Mouse (Mus musculus) CH12.LX (cell line): ENCODE measurements around the gene Zpbp2. TPM values are rescaled to one million over a fixed set of nuclear protein-coding genes. Genes with fewer than 3 reads are reported as not detected.

Experiments
- DNase-seq: peaks from one replicate; pipeline ENCODE4 v3.0.0-alpha.2; 2013; ENCODE audit errors: extremely low read depth
- H3K27ac ChIP-seq: 2 replicates; pipeline ENCODE4 v1.5.1; 2012; ENCODE audit warnings: low read depth, mild to moderate bottlenecking, control low read depth, moderate library complexity; ENCODE audit not compliant: insufficient read depth
- H3K27me3 ChIP-seq: replicated peaks from 2 replicates; pipeline ENCODE3; 2012; ENCODE audit warnings: inconsistent platforms
- H3K36me3 ChIP-seq, 2 experiments: replicated peaks in 1 of 2; 2 replicates each; pipeline versions ENCODE3 to v1.6.1; 2012; ENCODE audit warnings: inconsistent platforms in 1 of 2, low read length in 1 of 2, mild to moderate bottlenecking in 1 of 2, mixed read lengths in 1 of 2, moderate library complexity in 1 of 2; ENCODE audit not compliant: control insufficient read depth in 1 of 2, insufficient read depth in 1 of 2
- H3K4me1 ChIP-seq, 2 experiments: 2 replicates each; pipeline ENCODE4 v1.6.1; 2012; ENCODE audit warnings: inconsistent platforms in 1 of 2, moderate library complexity in 1 of 2; ENCODE audit not compliant: insufficient read depth in 2 of 2, control insufficient read depth in 1 of 2
- H3K4me2 ChIP-seq: 2 replicates; pipeline ENCODE4 v1.6.1; 2012; ENCODE audit warnings: low read depth, mild to moderate bottlenecking, control low read depth; ENCODE audit not compliant: poor library complexity, insufficient read depth, severe bottlenecking
- H3K4me3 ChIP-seq, 3 experiments: fragments of 150-350 bp in 1 of 3; sonication (generic) in 1 of 3; replicated peaks in 1 of 3; 2 replicates each; pipeline versions ENCODE3 to v1.5.1; 2011 to 2012; ENCODE audit warnings: low read depth in 2 of 3, low read length in 2 of 3, mild to moderate bottlenecking in 2 of 3, moderate library complexity in 2 of 3, control low read depth in 1 of 3, improper control_type of control experiment in 1 of 3, inconsistent platforms in 1 of 3, mixed read lengths in 1 of 3; ENCODE audit not compliant: poor library complexity in 1 of 3
- H3K79me2 ChIP-seq: replicated peaks from 2 replicates; pipeline ENCODE4 v1.6.1; 2012; ENCODE audit warnings: mild to moderate bottlenecking, moderate library complexity; ENCODE audit not compliant: control insufficient read depth, poor library complexity, insufficient read depth, severe bottlenecking; ENCODE audit errors: extremely low read depth
- H3K9ac ChIP-seq: 2 replicates; pipeline ENCODE4 v1.6.1; 2012; ENCODE audit warnings: low read depth, mild to moderate bottlenecking, control low read depth, moderate library complexity; ENCODE audit not compliant: insufficient read depth
- H3K9me3 ChIP-seq: replicated peaks from 2 replicates; pipeline ENCODE3; 2012; ENCODE audit warnings: low read length, inconsistent platforms, mixed read lengths
- BHLHE40 ChIP-seq: IDR thresholded peaks from 2 replicates; pipeline ENCODE4 v1.6.1; 2011; ENCODE audit warnings: mild to moderate bottlenecking, low read depth, low read length, improper control_type of control experiment
- CHD1 ChIP-seq: IDR thresholded peaks from 2 replicates; pipeline ENCODE4 v1.6.1; 2012; ENCODE audit warnings: low read depth, low read length, improper control_type of control experiment, inconsistent platforms
- CHD2 ChIP-seq: IDR thresholded peaks from 2 replicates; pipeline ENCODE4 v1.6.1; 2011; ENCODE audit warnings: low read length, improper control_type of control experiment
- CTCF ChIP-seq, 2 experiments: IDR thresholded peaks in 1 of 2; conservative IDR thresholded peaks in 1 of 2; 2 replicates each; pipeline ENCODE4 v1.5.1; 2011 to 2012; ENCODE audit warnings: low read depth in 2 of 2, low read length in 2 of 2, improper control_type of control experiment in 1 of 2, inconsistent platforms in 1 of 2, mild to moderate bottlenecking in 1 of 2, moderate library complexity in 1 of 2
- E2F4 ChIP-seq: IDR thresholded peaks from 2 replicates; pipeline ENCODE4 v1.6.1; 2011; ENCODE audit warnings: low read depth, low read length, improper control_type of control experiment; ENCODE audit not compliant: insufficient replicate concordance
- ELF1 ChIP-seq: IDR thresholded peaks from 2 replicates; pipeline ENCODE4 v1.6.1; 2014; ENCODE audit warnings: low read depth, mild to moderate bottlenecking, inconsistent platforms, low read length, improper control_type of control experiment
- EP300 ChIP-seq: IDR thresholded peaks from 2 replicates; pipeline ENCODE4 v1.6.1; 2011; ENCODE audit warnings: low read length, improper control_type of control experiment
- ETS1 ChIP-seq: conservative IDR thresholded peaks from 2 replicates; pipeline ENCODE4 v1.6.1; 2012; ENCODE audit warnings: low read depth, mild to moderate bottlenecking, inconsistent platforms, low read length, improper control_type of control experiment, moderate library complexity
- HCFC1 ChIP-seq: IDR thresholded peaks from 2 replicates; pipeline ENCODE4 v1.6.1; 2012; ENCODE audit warnings: low read depth, mild to moderate bottlenecking, inconsistent platforms, low read length, improper control_type of control experiment
- IRF4 ChIP-seq: IDR thresholded peaks from 2 replicates; pipeline ENCODE4 v1.6.1; 2014; ENCODE audit warnings: low read depth, mild to moderate bottlenecking, inconsistent platforms, low read length, improper control_type of control experiment
- JUN ChIP-seq: IDR thresholded peaks from 2 replicates; pipeline ENCODE4 v1.6.1; 2011; ENCODE audit warnings: low read depth, mild to moderate bottlenecking, low read length, improper control_type of control experiment, moderate library complexity; ENCODE audit not compliant: insufficient read depth
- JUND ChIP-seq: conservative IDR thresholded peaks from 2 replicates; pipeline ENCODE4 v1.6.1; 2011; ENCODE audit warnings: low read depth, low read length, improper control_type of control experiment
- KAT2A ChIP-seq: IDR thresholded peaks from 2 replicates; pipeline ENCODE4 v1.6.1; 2012; ENCODE audit warnings: low read length, improper control_type of control experiment, inconsistent platforms; ENCODE audit not compliant: insufficient replicate concordance
- MAFK ChIP-seq: IDR thresholded peaks from 2 replicates; pipeline ENCODE4 v1.6.1; 2011; ENCODE audit warnings: low read length, improper control_type of control experiment; ENCODE audit not compliant: insufficient replicate concordance
- MAZ ChIP-seq: IDR thresholded peaks from 2 replicates; pipeline ENCODE4 v1.6.1; 2012; ENCODE audit warnings: low read depth, mild to moderate bottlenecking, inconsistent platforms, low read length, improper control_type of control experiment, moderate library complexity
- MEF2A ChIP-seq: IDR thresholded peaks from 2 replicates; pipeline ENCODE4 v1.6.1; 2014; ENCODE audit warnings: low read depth, mild to moderate bottlenecking, inconsistent platforms, low read length, improper control_type of control experiment, borderline replicate concordance
- MYC ChIP-seq: IDR thresholded peaks from 2 replicates; pipeline ENCODE4 v1.6.1; 2011; ENCODE audit warnings: low read depth, mild to moderate bottlenecking, improper control_type of control experiment, low read length
- NRF1 ChIP-seq: IDR thresholded peaks from 2 replicates; pipeline ENCODE4 v1.6.1; 2014; ENCODE audit warnings: low read depth, mild to moderate bottlenecking, inconsistent platforms, low read length, improper control_type of control experiment, moderate library complexity
- PAX5 ChIP-seq: IDR thresholded peaks from 2 replicates; pipeline ENCODE4 v1.6.1; 2012; ENCODE audit warnings: low read length, inconsistent platforms, mixed read lengths
- POLR2A ChIP-seq: IDR thresholded peaks from 2 replicates; pipeline ENCODE4 v1.6.1; 2011; ENCODE audit warnings: low read depth, mild to moderate bottlenecking, improper control_type of control experiment, low read length
- POLR2AphosphoS2 ChIP-seq: IDR thresholded peaks from 2 replicates; pipeline ENCODE4 v1.6.1; 2011; ENCODE audit warnings: low read depth, low read length, improper control_type of control experiment
- RAD21 ChIP-seq: IDR thresholded peaks from 2 replicates; pipeline ENCODE4 v1.6.1; 2011; ENCODE audit warnings: low read depth, mild to moderate bottlenecking, low read length, improper control_type of control experiment, moderate library complexity
- RCOR1 ChIP-seq: conservative IDR thresholded peaks from 2 replicates; pipeline ENCODE4 v1.6.1; 2012; ENCODE audit warnings: low read depth, mild to moderate bottlenecking, inconsistent platforms, low read length, improper control_type of control experiment
- SIN3A ChIP-seq: IDR thresholded peaks from 2 replicates; pipeline ENCODE4 v1.6.1; 2012; ENCODE audit warnings: low read length, improper control_type of control experiment, inconsistent platforms
- SMC3 ChIP-seq: IDR thresholded peaks from 2 replicates; pipeline ENCODE4 v1.6.1; 2011; ENCODE audit warnings: low read depth, low read length, improper control_type of control experiment
- TBP ChIP-seq: conservative IDR thresholded peaks from 2 replicates; pipeline ENCODE4 v1.6.1; 2011; ENCODE audit warnings: low read depth, low read length, improper control_type of control experiment
- TCF12 ChIP-seq: IDR thresholded peaks from 2 replicates; pipeline ENCODE4 v1.6.1; 2014; ENCODE audit warnings: low read depth, mild to moderate bottlenecking, inconsistent platforms, low read length, improper control_type of control experiment
- ZC3H11A ChIP-seq: IDR thresholded peaks from 2 replicates; pipeline ENCODE4 v1.6.1; 2012; ENCODE audit warnings: low read depth, mild to moderate bottlenecking, inconsistent platforms, low read length, improper control_type of control experiment
- ZKSCAN1 ChIP-seq: IDR thresholded peaks from 2 replicates; pipeline ENCODE4 v1.6.1; 2012; ENCODE audit warnings: low read depth, inconsistent platforms, low read length, improper control_type of control experiment, borderline replicate concordance
- ZMIZ1 ChIP-seq: IDR thresholded peaks from 2 replicates; pipeline ENCODE4 v1.6.1; 2012; ENCODE audit warnings: low read depth, mild to moderate bottlenecking, inconsistent platforms, low read length, improper control_type of control experiment
- dilution Hi-C: fragments of 300-500 bp; cut with MboI; formaldehyde crosslinking; loops from 2 replicates; pipeline ENCODE4 v1.14.3; 2020; ENCODE audit warnings: low sequenced_read_pairs; ENCODE audit not compliant: extremely low pct_unique_long_range_greater_than_20kb, extremely low pct_ligation_motif_present
- in situ Hi-C: fragments of 300-500 bp; cut with MboI; formaldehyde crosslinking; loops from 3 replicates; pipeline ENCODE4 v1.14.3; 2019; ENCODE audit warnings: low sequenced_read_pairs, low pct_ligation_motif_present, low pct_unique_long_range_greater_than_20kb, mixed read lengths
- polyA plus RNA-seq: library from polyadenylated mRNA; unstranded; fragments of >175 nt; gene quantifications from 2 replicates; pipeline ENCODE4 v1.2.1, GENCODE M21; 2012; ENCODE audit warnings: low read depth; ENCODE audit not compliant: insufficient read length
- total RNA-seq, 2 experiments: library from RNA; depleted of rRNA; stranded (reverse); fragments of 300-350 nt in 1 of 2; fragments of >200 nt in 1 of 2; gene quantifications; 2 replicates each; pipeline ENCODE4 v1.2.3; 2012 to 2014

Gene Zpbp2
- total and polyA plus RNA-seq, 3 experiments, result 3.2 to 3.9 (median 3.7) TPM

GRCm38 (mm10) chr11:98547308-98547693 is 3.6 kb upstream of the Zpbp2 start:
- peak overlapping the region; percentile 94 for H3K4me2 ChIP-seq
- peaks cover 2 to 58% of the 10 kb centered on the region in 2 experiments; a peak in 3 of 4 replicates for H3K4me1 ChIP-seq
- H3K27me3 ChIP-seq, result no peaks in the 10 kb centered on the region
- peak overlapping the region; percentile 86 for H3K9ac ChIP-seq
- peak overlapping the region; percentile 82 for H3K27ac ChIP-seq
- dilution Hi-C loops, result no loop called here
- in situ Hi-C loops, result loop anchor here (5.0 kb wide), 1 partner anchor 70 kb away; no protein-coding TSS in a partner anchor
- H3K4me3 ChIP-seq, result peak overlapping the region; percentile 69 to 80 (median 77)
- TF ChIP-seq RCOR1 (no peak), IRF4 (peak; percentile 93), SIN3A (peak; percentile 91; the same call in 1 of the 2 replicates), MAFK (no peak), CTCF (conservative IDR thresholded peaks at IDR 0.05 in 1 of 2, IDR thresholded peaks at IDR 0.05 in 1 of 2; ENCODE audit: low read depth in 2 of 2, low read length in 2 of 2) (no peak), MAZ (no peak), EP300 (peak; percentile 88), BHLHE40 (peak; percentile 44; the same call in 1 of the 2 replicates), ETS1 (peak; percentile 86), MEF2A (peak; percentile 99), JUND (peak; percentile 69; the same call in 1 of the 2 replicates), TCF12 (peak; percentile 80), TBP (peak; percentile 85), MYC (peak; percentile 60; the same call in 1 of the 2 replicates), POLR2AphosphoS2 (no peak), NRF1 (no peak), CHD2 (peak; percentile 39; the same call in 1 of the 2 replicates), CHD1 (no peak), JUN (0 out of 2 replicates have a peak, but pooled peaks have one; percentile 40)
- H3K79me2 ChIP-seq, result peaks cover 38% of the 10 kb centered on the region
- no peaks in the 10 kb centered on the region for H3K9me3 ChIP-seq
- H3K36me3 ChIP-seq, result peaks cover 0 to 3% of the 10 kb centered on the region in 2 experiments
- DNase-seq, result peak; percentile 37

- in situ Hi-C loops (loop anchor here (5.0 kb wide), 1 partner anchor 72 kb away; no protein-coding TSS in a partner anchor), dilution Hi-C loops (no loop called here)
- Histone ChIP-seq H3K4me1 (peaks cover 2 to 52% of the 10 kb centered on the region in 2 experiments; a peak in 3 of 4 replicates), H3K27me3 (no peaks in the 10 kb centered on the region), H3K27ac (peak overlapping the region; percentile 88), H3K9me3 (peaks cover 3% of the 10 kb centered on the region), H3K4me3 (no peak overlapping the region), H3K79me2 (peaks cover 25% of the 10 kb centered on the region), H3K36me3 (no peaks in the 10 kb centered on the region), H3K4me2 (peak overlapping the region; percentile 81; the same call in 1 of the 2 replicates), H3K9ac (no peak overlapping the region)
- DNase-seq, result peak; percentile 45
- TF ChIP-seq CTCF (conservative IDR thresholded peaks at IDR 0.05 in 1 of 2, IDR thresholded peaks at IDR 0.05 in 1 of 2; ENCODE audit: low read depth in 2 of 2, low read length in 2 of 2), result peak in 1 of 2 experiments; percentile 62; a peak in 2 of 4 replicates
- TF ChIP-seq TCF12, result no peak
- peak; percentile 43; the same call in 1 of the 2 replicates for TF ChIP-seq BHLHE40
- TF ChIP-seq E2F4, result no peak
- TF ChIP-seq ZC3H11A, result no peak
- no peak for TF ChIP-seq POLR2AphosphoS2
- TF ChIP-seq IRF4, result 0 out of 2 replicates have a peak, but pooled peaks have one; percentile 30
- no peak for TF ChIP-seq KAT2A
- TF ChIP-seq HCFC1, result no peak
- TF ChIP-seq ZKSCAN1, result no peak
- TF ChIP-seq POLR2A, result no peak
- no peak for TF ChIP-seq CHD1
- no peak for TF ChIP-seq ZMIZ1
- peak; percentile 58 for TF ChIP-seq RAD21
- TF ChIP-seq SMC3, result peak; percentile 35; the same call in 1 of the 2 replicates
- TF ChIP-seq NRF1, result no peak
- no peak for TF ChIP-seq MAFK
- no peak for TF ChIP-seq PAX5
- TF ChIP-seq ETS1, result no peak
- no peak for TF ChIP-seq ELF1
- no peak for TF ChIP-seq JUND
These were observed 1.5 kb upstream of the Zpbp2 start for GRCm38 (mm10) chr11:98549363-98549762.
